Mouse (Mus musculus) cerebellum, adult 2 months (tissue): ENCODE measurements at regions not wholly inside any gene's neighbourhood (a gene's known extent, or its start where the extent isn't known, plus 50 kb on each side); places are given as distances from the start of the nearest gene placed in this dataset.

Experiments used
- DNase-seq, 2 experiments: peaks; one replicate each; pipeline ENCODE4 v3.0.0; 2021
- H3K27ac ChIP-seq: fragments of 200-500 bp; 2 replicates; pipeline ENCODE4 v1.5.1; 2012; ENCODE audit warnings: low read length, control low read depth, inconsistent platforms; ENCODE audit not compliant: insufficient read depth
- H3K27me3 ChIP-seq: fragments of 200-500 bp; 2 replicates; pipeline ENCODE4 v1.6.1; 2012; ENCODE audit warnings: inconsistent platforms, mild to moderate bottlenecking, low read length, moderate library complexity; ENCODE audit not compliant: control insufficient read depth, insufficient read depth
- H3K4me1 ChIP-seq: fragments of 200-500 bp; 2 replicates; pipeline ENCODE4 v1.6.1; 2011; ENCODE audit warnings: low read length; ENCODE audit not compliant: control insufficient read depth, insufficient read depth
- H3K4me3 ChIP-seq: fragments of 200-500 bp; replicated peaks from 2 replicates; pipeline ENCODE3; 2011; ENCODE audit warnings: mild to moderate bottlenecking, low read depth, low read length, control low read depth; ENCODE audit not compliant: insufficient read depth
- CTCF ChIP-seq: fragments of 200-500 bp; IDR thresholded peaks from 2 replicates; pipeline ENCODE4 v1.5.1; 2011; ENCODE audit warnings: low read depth, mild to moderate bottlenecking, control low read depth, low read length, moderate library complexity, borderline replicate concordance; ENCODE audit not compliant: insufficient read depth
- POLR2A ChIP-seq: fragments of 200-500 bp; IDR thresholded peaks from 2 replicates; pipeline ENCODE4 v1.6.1; 2011; ENCODE audit warnings: low read length, control low read depth, borderline replicate concordance; ENCODE audit not compliant: insufficient read depth
- whole genome bisulfite sequencing: fragments of 180-500 bp; shearing (Covaris S2); methylation state at CpG from one replicate; pipeline ENCODE4 v1.1.7; 2018; 5-methylcytosine and 5-hydroxymethylcytosine counted together

GRCm38 (mm10) chr9:41577760-41578159 is 416.3 kb upstream of the Ubash3b start:
- no peak for DNase-seq
- Histone ChIP-seq H3K4me3 (no peak overlapping the region), H3K4me1 (no peaks in the 10 kb centered on the region), H3K27me3 (peaks cover 3% of the 10 kb centered on the region; the same call in 1 of the 2 replicates), H3K27ac (no peak overlapping the region)
- TF ChIP-seq POLR2A: no peak
- no peak for TF ChIP-seq CTCF
- WGBS: 78% methylated on average over 1 of the region's 1 CpGs

- DNase-seq: no peak
- Histone ChIP-seq H3K4me1 (no peaks in the 10 kb centered on the region), H3K4me3 (no peak overlapping the region)
Measured at GRCm38 (mm10) chr9:41575826-41576225, 414.3 kb upstream of the Ubash3b start.

GRCm38 (mm10) chr9:41570262-41570661 is 408.8 kb upstream of the Ubash3b start:
- no peak overlapping the region for H3K4me3 ChIP-seq
- no peak overlapping the region for H3K27ac ChIP-seq
- WGBS: 87% methylated on average over 4 of the region's 4 CpGs
- no peak for DNase-seq
- TF ChIP-seq POLR2A: no peak
- TF ChIP-seq CTCF: no peak
- no peaks in the 10 kb centered on the region; the same call in 1 of the 2 replicates for H3K27me3 ChIP-seq
- H3K4me1 ChIP-seq: no peaks in the 10 kb centered on the region

More at GRCm38 (mm10) chr9:41575826-41576225, 414.3 kb upstream of the Ubash3b start:
- H3K27me3 ChIP-seq: no peaks in the 10 kb centered on the region; the same call in 1 of the 2 replicates
- 17% methylated on average over 5 of the region's 5 CpGs for WGBS
- TF ChIP-seq CTCF (no peak), POLR2A (no peak)
- no peak overlapping the region for H3K27ac ChIP-seq

- Histone ChIP-seq H3K27me3 (no peaks in the 10 kb centered on the region), H3K27ac (no peak overlapping the region), H3K4me3 (no peak overlapping the region), H3K4me1 (no peaks in the 10 kb centered on the region)
- DNase-seq: no peak
- TF ChIP-seq POLR2A (no peak), CTCF (no peak)
- 62% methylated on average over 5 of the region's 5 CpGs for WGBS
Measured at GRCm38 (mm10) chr9:41566496-41566895, 405.0 kb upstream of the Ubash3b start.

- Histone ChIP-seq H3K4me3 (no peak overlapping the region), H3K27ac (no peak overlapping the region), H3K27me3 (no peaks in the 10 kb centered on the region), H3K4me1 (no peaks in the 10 kb centered on the region)
- TF ChIP-seq POLR2A (no peak), CTCF (no peak)
- 75% methylated on average over 7 of the region's 7 CpGs for WGBS
- DNase-seq: no peak
Measured at GRCm38 (mm10) chr9:41565784-41566183, 404.3 kb upstream of the Ubash3b start.

- no peak for DNase-seq
- H3K4me3 ChIP-seq: no peak overlapping the region
- H3K27me3 ChIP-seq: no peaks in the 10 kb centered on the region
- 92% methylated on average over 2 of the region's 2 CpGs for WGBS
- H3K4me1 ChIP-seq: no peaks in the 10 kb centered on the region
- H3K27ac ChIP-seq: no peak overlapping the region
- TF ChIP-seq POLR2A (no peak), CTCF (no peak)
Measured at GRCm38 (mm10) chr9:41563376-41563775, 401.9 kb upstream of the Ubash3b start.

GRCm38 (mm10) chr9:41558456-41558855 is 397.0 kb upstream of the Ubash3b start:
- Histone ChIP-seq H3K27me3 (no peaks in the 10 kb centered on the region), H3K27ac (no peak overlapping the region), H3K4me3 (no peak overlapping the region), H3K4me1 (no peaks in the 10 kb centered on the region)
- DNase-seq: no peak
- WGBS: 95% methylated on average over 3 of the region's 3 CpGs
- TF ChIP-seq POLR2A: no peak
- no peak for TF ChIP-seq CTCF

- TF ChIP-seq CTCF (no peak), POLR2A (no peak)
- Histone ChIP-seq H3K27me3 (no peaks in the 10 kb centered on the region), H3K27ac (no peak overlapping the region), H3K4me3 (no peak overlapping the region), H3K4me1 (no peaks in the 10 kb centered on the region)
- DNase-seq: no peak
- WGBS: 87% methylated on average over 4 of the region's 4 CpGs
Measured at GRCm38 (mm10) chr9:41556888-41557287, 395.4 kb upstream of the Ubash3b start.

- 81% methylated on average over 1 of the region's 1 CpGs for WGBS
- Histone ChIP-seq H3K27ac (no peak overlapping the region), H3K27me3 (no peaks in the 10 kb centered on the region), H3K4me3 (no peak overlapping the region), H3K4me1 (no peaks in the 10 kb centered on the region)
- DNase-seq: no peak
- TF ChIP-seq POLR2A (no peak), CTCF (no peak)
Measured at GRCm38 (mm10) chr9:41545776-41546175, 384.3 kb upstream of the Ubash3b start.
